Mouse (Mus musculus): ENCODE results near the gene Apol7a. TPM values are rescaled to one million over a fixed set of nuclear protein-coding genes. Genes with fewer than 3 reads are reported as not detected.

The Apol7a gene
- polyA plus RNA-seq, 1 experiment from 2014 or later = not detected

DNA sequence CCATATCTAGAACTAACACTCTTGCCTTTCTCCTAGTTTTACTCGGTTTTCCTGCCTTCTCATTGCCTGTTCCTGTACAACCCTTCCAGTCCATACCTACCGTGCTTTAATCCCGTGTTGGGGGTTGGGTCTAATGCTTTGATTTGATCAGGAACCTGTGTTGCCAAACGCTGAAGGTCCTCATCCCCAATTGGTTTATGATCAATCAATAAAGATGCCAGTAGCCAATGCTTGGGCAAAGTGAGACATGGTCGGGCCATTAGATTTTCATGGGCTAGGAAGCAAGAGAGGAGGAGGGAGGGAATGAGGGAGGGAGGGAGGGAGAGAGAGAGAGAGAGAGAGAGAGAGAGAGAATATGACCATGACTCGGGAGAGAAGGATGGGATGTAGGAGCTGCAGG lies 17.4 kb downstream of the Apol7a start:
- Histone ChIP-seq H3K4me2 (replicated peaks; ENCODE audit: low read depth, low read length) (no peak overlapping the region), H3K36me3 (ENCODE audit: control insufficient read depth, insufficient read depth, low read length) (no peaks in the 10 kb centered on the region), H3K9me3 (ENCODE audit: control insufficient read depth, low read length) (no peaks in the 10 kb centered on the region), H3K4me3 (ENCODE audit: low read depth, low read length) (no peak overlapping the region), H3K9ac (ENCODE audit: low read depth, low read length) (no peak overlapping the region), H3K27ac (ENCODE audit: low read depth, low read length) (no peak overlapping the region), H3K27me3 (ENCODE audit: control insufficient read depth, insufficient read depth, low read length) (no peaks in the 10 kb centered on the region), H3K4me1 (replicated peaks; ENCODE audit: control insufficient read depth, insufficient read depth, low read length) (no peaks in the 10 kb centered on the region)
- 92% methylated on average over 5 of the region's 6 CpGs for WGBS
- ATAC-seq (ENCODE audit: low FRiP score) = no peak
- DNase-seq (ENCODE audit: low spot score) = no peak

DNA sequence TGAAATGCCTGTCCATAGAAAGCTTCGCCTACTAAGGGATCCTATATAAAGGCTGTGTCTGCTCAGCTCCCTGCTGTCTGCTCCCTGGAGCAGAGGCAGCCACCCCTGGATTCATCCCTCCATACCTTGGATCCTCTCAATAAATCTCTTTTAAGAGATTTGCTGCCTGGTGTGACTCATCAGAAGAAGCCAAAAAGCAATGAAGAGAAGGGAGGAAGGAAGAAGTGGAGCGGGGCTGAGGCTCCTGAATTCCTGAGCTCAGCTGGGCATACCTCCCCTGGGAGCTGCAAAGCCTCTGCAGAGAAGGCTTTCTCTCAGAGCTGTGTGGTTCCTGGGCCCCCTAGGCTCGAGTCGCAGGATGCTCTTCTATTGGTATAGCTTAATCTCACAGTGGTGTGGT lies 19.0 kb downstream of the Apol7a start:
- WGBS = 58% methylated on average over 4 of the region's 4 CpGs
- H3K4me2 ChIP-seq (replicated peaks; ENCODE audit: low read depth, low read length) = no peak overlapping the region
- H3K27me3 ChIP-seq (ENCODE audit: control insufficient read depth, insufficient read depth, low read length) = no peaks in the 10 kb centered on the region
- H3K4me1 ChIP-seq (replicated peaks; ENCODE audit: control insufficient read depth, insufficient read depth, low read length) = no peaks in the 10 kb centered on the region
- no peak for DNase-seq (ENCODE audit: low spot score)
- H3K36me3 ChIP-seq (ENCODE audit: control insufficient read depth, insufficient read depth, low read length) = no peaks in the 10 kb centered on the region
- H3K9me3 ChIP-seq (ENCODE audit: control insufficient read depth, low read length) = no peaks in the 10 kb centered on the region
- no peak overlapping the region for H3K9ac ChIP-seq (ENCODE audit: low read depth, low read length)
- no peak overlapping the region for H3K4me3 ChIP-seq (ENCODE audit: low read depth, low read length)
- no peak for ATAC-seq (ENCODE audit: low FRiP score)
- no peak overlapping the region for H3K27ac ChIP-seq (ENCODE audit: low read depth, low read length)

DNA sequence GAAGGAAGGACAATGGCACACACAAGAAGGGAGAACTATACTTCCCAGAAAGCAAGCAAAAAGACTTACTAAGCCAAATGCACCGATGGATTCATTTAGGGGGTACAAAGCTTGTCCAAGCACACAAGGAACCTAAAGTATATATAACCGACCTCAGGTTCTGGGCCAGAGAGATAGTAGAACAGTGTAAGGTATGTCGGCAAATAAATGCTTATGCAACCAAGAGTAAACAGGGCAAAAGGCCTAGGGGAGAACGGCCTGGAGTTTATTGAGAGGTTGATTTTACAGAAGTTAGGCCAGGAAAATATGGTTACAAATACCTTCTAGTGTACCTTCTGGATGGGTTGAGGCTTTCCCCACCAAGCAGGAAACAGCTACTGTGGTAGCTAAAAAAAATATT lies 21.5 kb downstream of the Apol7a start:
- Histone ChIP-seq H3K4me2 (replicated peaks; ENCODE audit: low read depth, low read length) (no peak overlapping the region), H3K27me3 (ENCODE audit: control insufficient read depth, insufficient read depth, low read length) (no peaks in the 10 kb centered on the region), H3K4me1 (replicated peaks; ENCODE audit: control insufficient read depth, insufficient read depth, low read length) (no peaks in the 10 kb centered on the region), H3K9me3 (ENCODE audit: control insufficient read depth, low read length) (no peaks in the 10 kb centered on the region), H3K27ac (ENCODE audit: low read depth, low read length) (no peak overlapping the region), H3K36me3 (ENCODE audit: control insufficient read depth, insufficient read depth, low read length) (no peaks in the 10 kb centered on the region), H3K9ac (ENCODE audit: low read depth, low read length) (no peak overlapping the region), H3K4me3 (ENCODE audit: low read depth, low read length) (no peak overlapping the region)
- ATAC-seq (ENCODE audit: low FRiP score) = no peak
- WGBS = 96% methylated on average over 4 of the region's 4 CpGs
- DNase-seq (ENCODE audit: low spot score) = no peak

DNA sequence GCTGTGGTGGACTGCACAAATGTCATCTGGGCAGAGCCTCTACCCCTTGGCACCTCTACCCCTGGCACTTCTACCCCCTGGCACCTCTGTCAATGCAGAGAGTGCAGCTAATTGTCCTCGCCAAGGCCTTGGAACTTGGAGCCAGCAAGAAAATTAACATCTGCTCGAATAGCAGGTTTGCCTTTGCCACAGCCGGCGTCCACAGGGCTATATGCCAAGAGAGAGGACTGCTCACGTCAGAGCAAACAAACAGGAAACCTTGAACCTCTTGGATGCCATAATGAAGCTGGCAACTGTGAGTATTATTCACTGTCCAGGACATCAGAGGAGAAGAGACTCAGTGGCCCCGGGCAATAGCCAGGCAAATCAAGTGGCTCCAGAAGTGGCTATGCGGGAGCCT lies 22.0 kb downstream of the Apol7a start:
- Histone ChIP-seq H3K9ac (ENCODE audit: low read depth, low read length) (no peak overlapping the region), H3K4me1 (replicated peaks; ENCODE audit: control insufficient read depth, insufficient read depth, low read length) (no peaks in the 10 kb centered on the region), H3K36me3 (ENCODE audit: control insufficient read depth, insufficient read depth, low read length) (no peaks in the 10 kb centered on the region), H3K4me3 (ENCODE audit: low read depth, low read length) (no peak overlapping the region), H3K9me3 (ENCODE audit: control insufficient read depth, low read length) (no peaks in the 10 kb centered on the region), H3K27ac (ENCODE audit: low read depth, low read length) (no peak overlapping the region), H3K4me2 (replicated peaks; ENCODE audit: low read depth, low read length) (no peak overlapping the region), H3K27me3 (ENCODE audit: control insufficient read depth, insufficient read depth, low read length) (no peaks in the 10 kb centered on the region)
- 83% methylated on average over 7 of the region's 7 CpGs for WGBS
- DNase-seq (ENCODE audit: low spot score) = no peak
- no peak for ATAC-seq (ENCODE audit: low FRiP score)

DNA sequence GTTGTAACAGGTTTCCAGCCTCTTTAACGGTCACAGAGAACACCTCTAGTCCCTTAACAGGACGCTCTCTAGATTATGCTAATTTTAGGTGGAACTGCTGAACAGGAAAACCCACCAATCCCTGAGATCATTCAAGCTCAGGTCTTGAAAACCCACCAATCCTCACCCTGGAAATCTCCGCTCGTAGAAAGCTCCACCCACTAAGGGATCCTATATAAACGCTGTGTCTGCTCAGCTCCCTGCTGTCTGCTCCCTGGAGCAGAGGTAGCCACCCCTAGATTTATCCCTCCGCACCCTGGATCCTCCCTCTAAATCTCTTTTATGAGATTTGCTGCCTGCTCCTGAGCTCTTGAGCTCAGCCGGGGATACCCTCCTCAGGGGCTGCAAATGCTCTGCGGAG lies 28.3 kb downstream of the Apol7a start:
- no peaks in the 10 kb centered on the region for H3K36me3 ChIP-seq (ENCODE audit: control insufficient read depth, insufficient read depth, low read length)
- H3K27me3 ChIP-seq (ENCODE audit: control insufficient read depth, insufficient read depth, low read length) = no peaks in the 10 kb centered on the region
- no peak overlapping the region for H3K27ac ChIP-seq (ENCODE audit: low read depth, low read length)
- 0 out of 2 replicates have a peak, but pooled peaks cover 4% of the 10 kb centered on the region for H3K4me1 ChIP-seq (replicated peaks; ENCODE audit: control insufficient read depth, insufficient read depth, low read length)
- H3K4me3 ChIP-seq (ENCODE audit: low read depth, low read length) = no peak overlapping the region
- H3K9me3 ChIP-seq (ENCODE audit: control insufficient read depth, low read length) = no peaks in the 10 kb centered on the region
- H3K9ac ChIP-seq (ENCODE audit: low read depth, low read length) = no peak overlapping the region
- H3K4me2 ChIP-seq (replicated peaks; ENCODE audit: low read depth, low read length) = no peak overlapping the region
- no peak for ATAC-seq (ENCODE audit: low FRiP score)
- WGBS = 92% methylated on average over 8 of the region's 8 CpGs
- DNase-seq (ENCODE audit: low spot score) = no peak

DNA sequence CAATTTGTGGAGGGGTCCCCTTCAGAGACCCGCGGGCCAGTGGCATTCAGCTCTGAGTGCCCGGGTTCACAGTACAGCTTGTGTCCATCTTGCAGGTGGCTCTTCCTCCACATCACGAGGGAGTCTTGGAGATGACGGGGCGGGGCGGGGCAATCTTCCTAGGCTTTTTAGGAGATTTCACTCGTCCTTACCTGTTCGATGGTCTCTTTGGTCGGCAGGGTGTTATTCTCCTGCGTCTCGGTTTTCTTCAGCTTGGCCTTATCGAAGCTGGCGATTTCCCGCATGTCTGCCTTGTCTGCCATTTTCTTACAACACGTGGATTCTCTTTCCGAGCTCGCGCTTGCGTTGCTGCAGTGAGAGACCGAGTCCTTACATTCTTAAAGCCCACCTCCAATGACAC lies 28.9 kb downstream of the Apol7a start:
- H3K36me3 ChIP-seq (ENCODE audit: control insufficient read depth, insufficient read depth, low read length) = no peaks in the 10 kb centered on the region
- no peaks in the 10 kb centered on the region for H3K27me3 ChIP-seq (ENCODE audit: control insufficient read depth, insufficient read depth, low read length)
- no peak overlapping the region for H3K4me3 ChIP-seq (ENCODE audit: low read depth, low read length)
- WGBS = 94% methylated on average over 21 of the region's 21 CpGs
- H3K27ac ChIP-seq (ENCODE audit: low read depth, low read length) = no peak overlapping the region
- 0 out of 2 replicates have a peak, but pooled peaks cover 4% of the 10 kb centered on the region for H3K4me1 ChIP-seq (replicated peaks; ENCODE audit: control insufficient read depth, insufficient read depth, low read length)
- no peak overlapping the region for H3K9ac ChIP-seq (ENCODE audit: low read depth, low read length)
- DNase-seq (ENCODE audit: low spot score) = no peak
- ATAC-seq (ENCODE audit: low FRiP score) = no peak
- H3K4me2 ChIP-seq (replicated peaks; ENCODE audit: low read depth, low read length) = no peak overlapping the region
- H3K9me3 ChIP-seq (ENCODE audit: control insufficient read depth, low read length) = no peaks in the 10 kb centered on the region

DNA sequence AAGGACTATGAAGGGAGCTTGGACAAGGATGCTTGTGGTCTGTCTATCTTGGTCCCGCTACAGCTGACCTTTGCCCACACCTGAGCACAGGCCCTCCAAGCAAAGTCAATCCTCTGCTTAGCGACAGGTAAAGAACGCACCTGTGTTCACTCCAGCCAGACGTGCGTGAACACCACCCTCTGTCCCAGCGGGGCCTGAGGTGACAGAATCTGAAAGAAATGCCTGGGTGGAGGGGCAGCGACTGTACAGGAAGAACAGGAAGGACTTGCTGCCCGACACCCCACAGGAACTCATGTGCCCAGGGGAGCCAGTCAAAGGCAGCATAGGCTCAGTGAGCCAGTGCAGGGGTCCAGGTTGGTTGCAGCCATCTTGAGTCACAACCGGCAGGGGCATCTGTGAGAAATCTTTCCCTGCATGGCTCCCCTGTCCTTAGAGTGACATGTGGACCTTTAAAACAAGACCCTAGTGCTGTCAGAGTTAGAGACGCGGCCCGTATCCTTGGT lies 30.0 kb downstream of the Apol7a start:
- Histone ChIP-seq H3K4me2 (replicated peaks; ENCODE audit: low read depth, low read length) (no peak overlapping the region), H3K4me1 (replicated peaks; ENCODE audit: control insufficient read depth, insufficient read depth, low read length) (peaks cover 7% of the 10 kb centered on the region), H3K9me3 (ENCODE audit: control insufficient read depth, low read length) (no peaks in the 10 kb centered on the region), H3K36me3 (ENCODE audit: control insufficient read depth, insufficient read depth, low read length) (no peaks in the 10 kb centered on the region), H3K27ac (ENCODE audit: low read depth, low read length) (no peak overlapping the region), H3K9ac (ENCODE audit: low read depth, low read length) (no peak overlapping the region), H3K4me3 (ENCODE audit: low read depth, low read length) (no peak overlapping the region), H3K27me3 (ENCODE audit: control insufficient read depth, insufficient read depth, low read length) (no peaks in the 10 kb centered on the region)
- no peak for DNase-seq (ENCODE audit: low spot score)
- WGBS = 86% methylated on average over 12 of the region's 12 CpGs
- no peak for ATAC-seq (ENCODE audit: low FRiP score)

DNA sequence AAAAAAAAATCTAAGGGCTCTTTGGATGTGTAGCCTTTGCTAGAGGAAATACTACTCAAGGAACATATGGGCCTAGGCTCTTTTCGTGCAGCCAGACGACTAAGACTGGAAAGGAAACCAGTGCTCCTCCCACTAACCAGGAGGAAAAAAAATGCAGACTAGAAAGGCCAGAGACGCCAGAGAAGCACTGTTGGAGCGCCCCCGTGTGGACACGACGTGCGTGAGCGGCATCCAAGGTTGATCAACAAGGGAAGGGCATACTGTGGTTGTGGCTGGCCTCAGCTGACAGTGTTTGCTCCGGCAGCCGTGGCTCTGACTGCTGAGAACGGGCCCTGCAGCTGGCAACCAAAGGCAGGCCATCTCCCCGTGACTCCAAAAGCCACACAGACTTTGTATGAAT lies 30.8 kb downstream of the Apol7a start:
- H3K4me2 ChIP-seq (replicated peaks; ENCODE audit: low read depth, low read length) = no peak overlapping the region
- ATAC-seq (ENCODE audit: low FRiP score) (peak; percentile 41), DNase-seq (ENCODE audit: low spot score) (peak; percentile 98)
- H3K27ac ChIP-seq (ENCODE audit: low read depth, low read length) = no peak overlapping the region
- no peaks in the 10 kb centered on the region for H3K9me3 ChIP-seq (ENCODE audit: control insufficient read depth, low read length)
- peaks cover 9% of the 10 kb centered on the region for H3K4me1 ChIP-seq (replicated peaks; ENCODE audit: control insufficient read depth, insufficient read depth, low read length)
- H3K36me3 ChIP-seq (ENCODE audit: control insufficient read depth, insufficient read depth, low read length) = no peaks in the 10 kb centered on the region
- no peak overlapping the region for H3K4me3 ChIP-seq (ENCODE audit: low read depth, low read length)
- no peaks in the 10 kb centered on the region for H3K27me3 ChIP-seq (ENCODE audit: control insufficient read depth, insufficient read depth, low read length)
- WGBS = under 1% methylated on average over 13 of the region's 13 CpGs
- H3K9ac ChIP-seq (ENCODE audit: low read depth, low read length) = no peak overlapping the region

DNA sequence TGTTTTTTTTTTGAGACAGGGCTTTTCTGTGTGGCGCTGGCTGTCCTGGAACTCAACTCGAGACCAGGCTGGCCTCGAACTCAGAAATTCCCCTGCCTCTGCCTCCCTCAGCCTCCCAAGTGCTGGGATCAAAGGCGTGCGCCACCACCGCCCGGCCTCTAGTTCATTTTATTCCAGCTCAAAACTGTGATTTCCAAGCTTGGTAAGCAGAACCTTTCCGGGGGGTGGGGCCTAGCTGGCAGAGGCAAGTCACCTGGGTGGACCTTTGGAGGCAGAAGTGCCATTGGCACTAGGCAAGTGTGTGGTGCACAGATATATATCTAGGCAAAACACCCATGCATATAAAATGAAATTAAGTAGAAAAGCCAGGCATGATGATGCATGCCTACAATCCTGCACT lies 31.4 kb downstream of the Apol7a start:
- Histone ChIP-seq H3K4me3 (ENCODE audit: low read depth, low read length) (no peak overlapping the region), H3K4me1 (replicated peaks; ENCODE audit: control insufficient read depth, insufficient read depth, low read length) (peaks cover 9% of the 10 kb centered on the region), H3K27me3 (ENCODE audit: control insufficient read depth, insufficient read depth, low read length) (no peaks in the 10 kb centered on the region), H3K4me2 (replicated peaks; ENCODE audit: low read depth, low read length) (no peak overlapping the region), H3K9me3 (ENCODE audit: control insufficient read depth, low read length) (no peaks in the 10 kb centered on the region), H3K9ac (ENCODE audit: low read depth, low read length) (no peak overlapping the region), H3K36me3 (ENCODE audit: control insufficient read depth, insufficient read depth, low read length) (no peaks in the 10 kb centered on the region), H3K27ac (ENCODE audit: low read depth, low read length) (no peak overlapping the region)
- 35% methylated on average over 8 of the region's 8 CpGs for WGBS
- DNase-seq (ENCODE audit: low spot score) (peak; percentile 35), ATAC-seq (ENCODE audit: low FRiP score) (no peak)
